Mouse (Mus musculus) liver, adult 2 months (tissue): ENCODE measurements at regions not wholly inside any gene's neighbourhood (a gene's known extent, or its start where the extent isn't known, plus 50 kb on each side); places are given as distances from the start of the nearest gene placed in this dataset.

Source experiments
- CTCF ChIP-seq: fragments of 200-500 bp; IDR thresholded peaks from 2 replicates; pipeline ENCODE4 v1.5.1; 2011; ENCODE audit warnings: low read depth, low read length, control low read depth
- POLR2A ChIP-seq: fragments of 200-500 bp; IDR thresholded peaks from 2 replicates; pipeline ENCODE4 v1.6.1; 2011; ENCODE audit warnings: low read length, control low read depth; ENCODE audit not compliant: insufficient read depth; ENCODE audit errors: extremely low read depth

DNA sequence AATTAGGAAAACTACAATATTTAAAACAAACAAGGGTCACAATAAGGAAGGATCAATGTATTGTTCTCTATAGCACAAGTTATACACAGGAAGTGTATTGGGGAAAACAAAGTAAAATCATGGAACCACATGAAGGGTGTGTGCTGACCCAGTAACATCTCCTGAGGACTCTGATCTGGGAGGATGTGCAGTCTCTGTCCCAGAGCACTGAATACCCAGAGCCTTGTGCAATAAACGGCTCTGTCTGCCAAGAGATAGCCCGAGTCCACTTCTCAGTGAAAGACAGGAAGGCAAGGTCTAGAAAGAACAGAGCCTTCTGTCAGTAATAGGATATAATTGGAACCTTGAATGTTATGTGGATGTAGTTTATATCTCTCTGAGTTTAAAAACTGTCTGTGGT is 56.3 kb upstream of the Hbs1l start:
- TF ChIP-seq CTCF = no peak
- TF ChIP-seq POLR2A = no peak
